Mouse (Mus musculus) embryonic facial prominence, embryonic 15.5 days (tissue): ENCODE data around the gene Acaca. TPM values are rescaled to one million over a fixed set of nuclear protein-coding genes. Genes with fewer than 3 reads are reported as not detected.

ENCODE experiments used
- ATAC-seq: fragments of 200-750 bp; cut with Nextera tagmentation; 2 replicates; pipeline ENCODE4 v1.8.0; 2017; ENCODE audit warnings: low read depth, moderate TSS enrichment; ENCODE audit not compliant: insufficient number of reproducible peaks, low FRiP score, low TSS enrichment
- H3K27ac ChIP-seq: fragments of 300-500 bp; sonication (generic); replicated peaks from 2 replicates; pipeline ENCODE4 v1.5.1; 2015; ENCODE audit warnings: mild to moderate bottlenecking, inconsistent platforms
- H3K27me3 ChIP-seq: fragments of 300-500 bp; sonication (generic); 2 replicates; pipeline ENCODE4 v1.6.1; 2015; ENCODE audit warnings: inconsistent platforms
- H3K36me3 ChIP-seq: fragments of 300-500 bp; sonication (generic); 2 replicates; pipeline ENCODE4 v1.6.1; 2015; ENCODE audit warnings: mild to moderate bottlenecking, inconsistent platforms
- H3K4me1 ChIP-seq: fragments of 300-500 bp; sonication (generic); 2 replicates; pipeline ENCODE4 v1.6.1; 2015; ENCODE audit warnings: inconsistent platforms
- H3K4me2 ChIP-seq: fragments of 300-500 bp; sonication (generic); replicated peaks from 2 replicates; pipeline ENCODE4 v1.6.1; 2015; ENCODE audit warnings: mild to moderate bottlenecking, inconsistent platforms
- H3K4me3 ChIP-seq: fragments of 300-500 bp; sonication (generic); replicated peaks from 2 replicates; pipeline ENCODE4 v1.5.1; 2015; ENCODE audit warnings: mild to moderate bottlenecking, inconsistent platforms
- H3K9ac ChIP-seq: fragments of 300-500 bp; sonication (generic); 2 replicates; pipeline ENCODE4 v1.6.1; 2015; ENCODE audit warnings: inconsistent platforms
- H3K9me3 ChIP-seq: fragments of 300-500 bp; sonication (generic); replicated peaks from 2 replicates; pipeline ENCODE4 v1.6.1; 2016; ENCODE audit warnings: inconsistent platforms
- WGBS: fragments of 180-500 bp; shearing (Covaris S2); methylation state at CpG from one replicate; pipeline ENCODE4 v1.1.7; 2015; 5-methylcytosine and 5-hydroxymethylcytosine counted together
- polyA plus RNA-seq: library from polyadenylated mRNA; unstranded; fragments of >200 nt; fragmentation: Nextera tagmentation; extraction: Ambion mirVana; gene quantifications from 2 replicates; pipeline ENCODE4 v1.2.1, GENCODE M21; 2015

Acaca gene
- polyA plus RNA-seq, 1 experiment from 2014 or later: 12.3 TPM

DNA sequence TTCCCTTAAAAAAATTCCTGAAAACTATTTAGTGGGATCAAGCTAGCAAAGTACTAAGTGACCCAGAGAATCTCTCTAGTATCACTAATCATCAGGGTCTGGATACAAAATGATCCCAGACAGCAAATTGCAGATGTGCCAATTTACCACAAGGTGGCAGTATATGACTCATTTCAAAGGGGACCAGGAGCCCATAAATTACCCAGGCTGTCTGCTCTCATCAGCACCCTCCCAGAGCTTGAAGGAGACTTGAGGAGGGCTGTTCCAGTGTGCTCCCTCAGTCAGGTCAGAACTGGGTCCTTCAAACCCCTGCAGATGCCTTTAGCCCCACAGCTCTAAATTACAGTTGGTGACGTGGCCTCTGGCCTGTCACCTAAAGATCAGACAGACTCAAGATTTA is 300.1 kb downstream of the Acaca start:
- no peak for ATAC-seq
- WGBS: 57% methylated on average over 1 of the region's 1 CpGs
- no peaks in the 10 kb centered on the region for H3K27me3 ChIP-seq
- no peak overlapping the region for H3K9ac ChIP-seq
- H3K9me3 ChIP-seq: no peaks in the 10 kb centered on the region
- H3K4me2 ChIP-seq: no peak overlapping the region
- peaks cover 4% of the 10 kb centered on the region; the same call in 1 of the 2 replicates for H3K4me1 ChIP-seq
- no peak overlapping the region for H3K27ac ChIP-seq
- no peak overlapping the region for H3K4me3 ChIP-seq
- no peaks in the 10 kb centered on the region for H3K36me3 ChIP-seq

- Histone ChIP-seq H3K4me1 (peaks cover 4% of the 10 kb centered on the region; the same call in 1 of the 2 replicates), H3K4me2 (no peak overlapping the region), H3K27ac (no peak overlapping the region), H3K9me3 (no peaks in the 10 kb centered on the region), H3K27me3 (no peaks in the 10 kb centered on the region), H3K4me3 (no peak overlapping the region), H3K36me3 (no peaks in the 10 kb centered on the region; the same call in 1 of the 2 replicates), H3K9ac (no peak overlapping the region)
- ATAC-seq: no peak
- WGBS: 81% methylated on average over 4 of the region's 4 CpGs
Measured at GRCm38 (mm10) chr11:84430336-84430735, 300.9 kb downstream of the Acaca start.

DNA sequence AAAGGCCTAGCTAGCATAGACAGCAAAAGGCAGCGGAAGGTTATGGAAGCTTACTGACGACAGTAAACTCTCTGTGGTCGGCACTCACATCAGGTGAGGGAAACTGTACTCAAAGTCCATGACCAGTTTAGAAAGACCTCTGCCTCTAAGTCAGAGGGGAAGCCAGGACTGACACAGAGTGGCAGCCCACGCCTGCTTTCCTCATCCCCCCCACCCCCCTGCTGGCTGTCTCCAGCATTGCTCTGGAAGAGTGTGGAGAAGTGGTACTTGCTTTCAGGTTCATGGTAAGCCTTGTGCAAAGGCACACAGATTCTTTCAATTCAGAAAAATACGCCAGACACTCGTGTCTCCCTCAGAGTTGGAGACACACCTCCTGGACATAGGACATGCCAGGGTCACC is 305.4 kb downstream of the Acaca start:
- Histone ChIP-seq H3K4me3 (no peak overlapping the region), H3K9me3 (no peaks in the 10 kb centered on the region), H3K27ac (no peak overlapping the region), H3K9ac (no peak overlapping the region), H3K4me1 (peaks cover 4% of the 10 kb centered on the region; the same call in 1 of the 2 replicates), H3K4me2 (no peak overlapping the region), H3K27me3 (no peaks in the 10 kb centered on the region), H3K36me3 (no peaks in the 10 kb centered on the region; the same call in 1 of the 2 replicates)
- WGBS: 72% methylated on average over 6 of the region's 6 CpGs
- no peak for ATAC-seq

- Histone ChIP-seq H3K9ac (no peak overlapping the region), H3K27me3 (no peaks in the 10 kb centered on the region), H3K4me2 (no peak overlapping the region), H3K9me3 (no peaks in the 10 kb centered on the region), H3K27ac (no peak overlapping the region), H3K4me1 (no peaks in the 10 kb centered on the region), H3K4me3 (no peak overlapping the region), H3K36me3 (peaks cover 8% of the 10 kb centered on the region; the same call in 1 of the 2 replicates)
- 85% methylated on average over 3 of the region's 3 CpGs for WGBS
- ATAC-seq: no peak
Measured at GRCm38 (mm10) chr11:84440402-84440801, 310.9 kb downstream of the Acaca start.

- H3K27ac ChIP-seq: no peak overlapping the region
- 91% methylated on average over 4 of the region's 4 CpGs for WGBS
- no peak overlapping the region for H3K4me3 ChIP-seq
- ATAC-seq: no peak
- H3K9ac ChIP-seq: no peak overlapping the region
- H3K36me3 ChIP-seq: peaks cover 13% of the 10 kb centered on the region; the same call in 1 of the 2 replicates
- no peaks in the 10 kb centered on the region for H3K9me3 ChIP-seq
- H3K4me2 ChIP-seq: no peak overlapping the region
- no peaks in the 10 kb centered on the region for H3K27me3 ChIP-seq
- no peaks in the 10 kb centered on the region for H3K4me1 ChIP-seq
Measured at GRCm38 (mm10) chr11:84442554-84443331, 313.3 kb downstream of the Acaca start.

Other genes starting within 250 kb of the Acaca start
- 27.9 and 28.8 TPM in 2 replicates for gene Ddx52, start 187.6 kb upstream of the Acaca start, polyA plus RNA-seq
- gene Synrg, start 165.2 kb upstream of the Acaca start, polyA plus RNA-seq: 11.3 and 13.8 TPM in 2 replicates
- gene Dusp14, start 60.4 kb upstream of the Acaca start, polyA plus RNA-seq: 37.5 and 40.2 TPM in 2 replicates
- 32.9 and 34.7 TPM in 2 replicates for gene Tada2a, start 72 bp upstream of the Acaca start, polyA plus RNA-seq
- not detected in 2 replicates for gene Gm11437, start 37.8 kb downstream of the Acaca start, polyA plus RNA-seq